Mouse (Mus musculus) CH12.LX (cell line): ENCODE results near the gene Zbtb4. TPM values are rescaled to one million over a fixed set of nuclear protein-coding genes. Genes with fewer than 3 reads are reported as not detected.

ENCODE experiments used
- DNase-seq: peaks from one replicate; pipeline ENCODE4 v3.0.0-alpha.2; 2013; ENCODE audit errors: extremely low read depth
- H3K27ac ChIP-seq: 2 replicates; pipeline ENCODE4 v1.5.1; 2012; ENCODE audit warnings: low read depth, mild to moderate bottlenecking, control low read depth, moderate library complexity; ENCODE audit not compliant: insufficient read depth
- H3K27me3 ChIP-seq: replicated peaks from 2 replicates; pipeline ENCODE3; 2012; ENCODE audit warnings: inconsistent platforms
- H3K36me3 ChIP-seq, 2 experiments: replicated peaks in 1 of 2; 2 replicates each; pipeline versions ENCODE3 to v1.6.1; 2012; ENCODE audit warnings: inconsistent platforms in 1 of 2, low read length in 1 of 2, mild to moderate bottlenecking in 1 of 2, mixed read lengths in 1 of 2, moderate library complexity in 1 of 2; ENCODE audit not compliant: control insufficient read depth in 1 of 2, insufficient read depth in 1 of 2
- H3K4me1 ChIP-seq, 2 experiments: 2 replicates each; pipeline ENCODE4 v1.6.1; 2012; ENCODE audit warnings: inconsistent platforms in 1 of 2, moderate library complexity in 1 of 2; ENCODE audit not compliant: insufficient read depth in 2 of 2, control insufficient read depth in 1 of 2
- H3K4me2 ChIP-seq: 2 replicates; pipeline ENCODE4 v1.6.1; 2012; ENCODE audit warnings: low read depth, mild to moderate bottlenecking, control low read depth; ENCODE audit not compliant: poor library complexity, insufficient read depth, severe bottlenecking
- H3K4me3 ChIP-seq, 3 experiments: fragments of 150-350 bp in 1 of 3; sonication (generic) in 1 of 3; replicated peaks in 1 of 3; 2 replicates each; pipeline versions ENCODE3 to v1.5.1; 2011 to 2012; ENCODE audit warnings: low read depth in 2 of 3, low read length in 2 of 3, mild to moderate bottlenecking in 2 of 3, moderate library complexity in 2 of 3, control low read depth in 1 of 3, improper control_type of control experiment in 1 of 3, inconsistent platforms in 1 of 3, mixed read lengths in 1 of 3; ENCODE audit not compliant: poor library complexity in 1 of 3
- H3K79me2 ChIP-seq: replicated peaks from 2 replicates; pipeline ENCODE4 v1.6.1; 2012; ENCODE audit warnings: mild to moderate bottlenecking, moderate library complexity; ENCODE audit not compliant: control insufficient read depth, poor library complexity, insufficient read depth, severe bottlenecking; ENCODE audit errors: extremely low read depth
- H3K9ac ChIP-seq: 2 replicates; pipeline ENCODE4 v1.6.1; 2012; ENCODE audit warnings: low read depth, mild to moderate bottlenecking, control low read depth, moderate library complexity; ENCODE audit not compliant: insufficient read depth
- H3K9me3 ChIP-seq: replicated peaks from 2 replicates; pipeline ENCODE3; 2012; ENCODE audit warnings: low read length, inconsistent platforms, mixed read lengths
- BHLHE40 ChIP-seq: IDR thresholded peaks from 2 replicates; pipeline ENCODE4 v1.6.1; 2011; ENCODE audit warnings: mild to moderate bottlenecking, low read depth, low read length, improper control_type of control experiment
- CHD1 ChIP-seq: IDR thresholded peaks from 2 replicates; pipeline ENCODE4 v1.6.1; 2012; ENCODE audit warnings: low read depth, low read length, improper control_type of control experiment, inconsistent platforms
- CHD2 ChIP-seq: IDR thresholded peaks from 2 replicates; pipeline ENCODE4 v1.6.1; 2011; ENCODE audit warnings: low read length, improper control_type of control experiment
- CTCF ChIP-seq, 2 experiments: IDR thresholded peaks in 1 of 2; conservative IDR thresholded peaks in 1 of 2; 2 replicates each; pipeline ENCODE4 v1.5.1; 2011 to 2012; ENCODE audit warnings: low read depth in 2 of 2, low read length in 2 of 2, improper control_type of control experiment in 1 of 2, inconsistent platforms in 1 of 2, mild to moderate bottlenecking in 1 of 2, moderate library complexity in 1 of 2
- E2F4 ChIP-seq: IDR thresholded peaks from 2 replicates; pipeline ENCODE4 v1.6.1; 2011; ENCODE audit warnings: low read depth, low read length, improper control_type of control experiment; ENCODE audit not compliant: insufficient replicate concordance
- ETS1 ChIP-seq: conservative IDR thresholded peaks from 2 replicates; pipeline ENCODE4 v1.6.1; 2012; ENCODE audit warnings: low read depth, mild to moderate bottlenecking, inconsistent platforms, low read length, improper control_type of control experiment, moderate library complexity
- HCFC1 ChIP-seq: IDR thresholded peaks from 2 replicates; pipeline ENCODE4 v1.6.1; 2012; ENCODE audit warnings: low read depth, mild to moderate bottlenecking, inconsistent platforms, low read length, improper control_type of control experiment
- IRF4 ChIP-seq: IDR thresholded peaks from 2 replicates; pipeline ENCODE4 v1.6.1; 2014; ENCODE audit warnings: low read depth, mild to moderate bottlenecking, inconsistent platforms, low read length, improper control_type of control experiment
- JUND ChIP-seq: conservative IDR thresholded peaks from 2 replicates; pipeline ENCODE4 v1.6.1; 2011; ENCODE audit warnings: low read depth, low read length, improper control_type of control experiment
- MAX ChIP-seq: IDR thresholded peaks from 2 replicates; pipeline ENCODE4 v1.6.1; 2011; ENCODE audit warnings: low read length, improper control_type of control experiment
- MEF2A ChIP-seq: IDR thresholded peaks from 2 replicates; pipeline ENCODE4 v1.6.1; 2014; ENCODE audit warnings: low read depth, mild to moderate bottlenecking, inconsistent platforms, low read length, improper control_type of control experiment, borderline replicate concordance
- MXI1 ChIP-seq: IDR thresholded peaks from 2 replicates; pipeline ENCODE4 v1.6.1; 2011; ENCODE audit warnings: mild to moderate bottlenecking, low read depth, low read length, improper control_type of control experiment
- NELFE ChIP-seq: IDR thresholded peaks from 2 replicates; pipeline ENCODE4 v1.6.1; 2011; ENCODE audit warnings: low read depth, low read length, improper control_type of control experiment
- NRF1 ChIP-seq: IDR thresholded peaks from 2 replicates; pipeline ENCODE4 v1.6.1; 2014; ENCODE audit warnings: low read depth, mild to moderate bottlenecking, inconsistent platforms, low read length, improper control_type of control experiment, moderate library complexity
- POLR2AphosphoS2 ChIP-seq: IDR thresholded peaks from 2 replicates; pipeline ENCODE4 v1.6.1; 2011; ENCODE audit warnings: low read depth, low read length, improper control_type of control experiment
- RAD21 ChIP-seq: IDR thresholded peaks from 2 replicates; pipeline ENCODE4 v1.6.1; 2011; ENCODE audit warnings: low read depth, mild to moderate bottlenecking, low read length, improper control_type of control experiment, moderate library complexity
- SMC3 ChIP-seq: IDR thresholded peaks from 2 replicates; pipeline ENCODE4 v1.6.1; 2011; ENCODE audit warnings: low read depth, low read length, improper control_type of control experiment
- TCF12 ChIP-seq: IDR thresholded peaks from 2 replicates; pipeline ENCODE4 v1.6.1; 2014; ENCODE audit warnings: low read depth, mild to moderate bottlenecking, inconsistent platforms, low read length, improper control_type of control experiment
- UBTF ChIP-seq: IDR thresholded peaks from 2 replicates; pipeline ENCODE4 v1.6.1; 2012; ENCODE audit warnings: low read depth, mild to moderate bottlenecking, inconsistent platforms, low read length, improper control_type of control experiment, moderate library complexity
- USF2 ChIP-seq: conservative IDR thresholded peaks from 2 replicates; pipeline ENCODE4 v1.6.1; 2011; ENCODE audit warnings: low read depth, low read length, improper control_type of control experiment
- ZMIZ1 ChIP-seq: IDR thresholded peaks from 2 replicates; pipeline ENCODE4 v1.6.1; 2012; ENCODE audit warnings: low read depth, mild to moderate bottlenecking, inconsistent platforms, low read length, improper control_type of control experiment
- ZNF384 ChIP-seq: IDR thresholded peaks from 2 replicates; pipeline ENCODE4 v1.6.1; 2012; ENCODE audit warnings: low read depth, low read length, improper control_type of control experiment, inconsistent platforms
- dilution Hi-C: fragments of 300-500 bp; cut with MboI; formaldehyde crosslinking; loops from 2 replicates; pipeline ENCODE4 v1.14.3; 2020; ENCODE audit warnings: low sequenced_read_pairs; ENCODE audit not compliant: extremely low pct_unique_long_range_greater_than_20kb, extremely low pct_ligation_motif_present
- in situ Hi-C: fragments of 300-500 bp; cut with MboI; formaldehyde crosslinking; loops from 3 replicates; pipeline ENCODE4 v1.14.3; 2019; ENCODE audit warnings: low sequenced_read_pairs, low pct_ligation_motif_present, low pct_unique_long_range_greater_than_20kb, mixed read lengths
- polyA plus RNA-seq: library from polyadenylated mRNA; unstranded; fragments of >175 nt; gene quantifications from 2 replicates; pipeline ENCODE4 v1.2.1, GENCODE M21; 2012; ENCODE audit warnings: low read depth; ENCODE audit not compliant: insufficient read length
- total RNA-seq, 2 experiments: library from RNA; depleted of rRNA; stranded (reverse); fragments of 300-350 nt in 1 of 2; fragments of >200 nt in 1 of 2; gene quantifications; 2 replicates each; pipeline ENCODE4 v1.2.3; 2012 to 2014

Zbtb4 gene
- total and polyA plus RNA-seq, 3 experiments: 0.75 to 3.4 (median 2.3) TPM

DNA sequence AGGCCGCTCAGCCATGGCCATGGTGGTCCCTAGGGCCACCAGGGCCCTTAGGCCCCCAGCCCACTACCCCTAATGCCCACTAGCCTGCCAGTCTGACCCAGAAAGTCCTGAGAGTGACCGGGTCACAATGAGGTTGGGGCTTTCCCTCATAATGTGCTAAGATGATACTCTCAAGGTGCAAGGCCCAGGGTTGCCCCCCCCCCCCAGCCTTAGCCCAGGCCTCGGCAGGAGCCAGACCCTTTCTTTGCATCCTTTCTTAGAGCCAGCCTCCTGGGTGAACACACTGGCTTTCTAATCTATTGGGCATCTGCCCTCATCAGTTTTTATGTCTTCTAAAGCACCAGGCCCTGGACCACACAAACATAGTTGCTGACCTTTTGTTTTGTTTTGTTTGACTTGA lies 56.4 kb downstream of the Zbtb4 start, which contains the start of gene Spem1:
TSS of gene Spem1 (minus strand) at position 101 of the 400 bp plus-strand sequence.
- no peak within 1 kb of the TSS for H3K9ac ChIP-seq
- H3K4me3 ChIP-seq: no peak within 1 kb of the TSS
- H3K9me3 ChIP-seq: peaks cover 8% of the 10 kb centered on the region
- peaks cover 45% of the 10 kb centered on the region for H3K27me3 ChIP-seq
- no peak within 1 kb of the TSS for H3K4me2 ChIP-seq
- H3K79me2 ChIP-seq: no peaks in the 10 kb centered on the region
- TF ChIP-seq MEF2A: no peak
- no peak for TF ChIP-seq MXI1
- no peak for TF ChIP-seq ZNF384
- TF ChIP-seq IRF4: no peak
- TF ChIP-seq TCF12: no peak
- TF ChIP-seq POLR2AphosphoS2: no peak
- no peak for TF ChIP-seq UBTF
- no peak for TF ChIP-seq NELFE
- TF ChIP-seq MAX: no peak
- no peak for TF ChIP-seq USF2
- TF ChIP-seq E2F4: no peak
- no peak for TF ChIP-seq JUND
- TF ChIP-seq HCFC1: no peak
- TF ChIP-seq ZMIZ1: no peak
- no peak for TF ChIP-seq ETS1
- TF ChIP-seq CHD2: no peak
- H3K4me1 ChIP-seq: peaks cover 0 to 3% of the 10 kb centered on the region in 2 experiments; a peak in 1 of 4 replicates
- dilution Hi-C loops: no loop called here
- DNase-seq: no peak
- peaks cover 0 to 3% of the 10 kb centered on the region in 2 experiments for H3K36me3 ChIP-seq
- in situ Hi-C loops: no loop called here
- H3K27ac ChIP-seq: no peak within 1 kb of the TSS

DNA sequence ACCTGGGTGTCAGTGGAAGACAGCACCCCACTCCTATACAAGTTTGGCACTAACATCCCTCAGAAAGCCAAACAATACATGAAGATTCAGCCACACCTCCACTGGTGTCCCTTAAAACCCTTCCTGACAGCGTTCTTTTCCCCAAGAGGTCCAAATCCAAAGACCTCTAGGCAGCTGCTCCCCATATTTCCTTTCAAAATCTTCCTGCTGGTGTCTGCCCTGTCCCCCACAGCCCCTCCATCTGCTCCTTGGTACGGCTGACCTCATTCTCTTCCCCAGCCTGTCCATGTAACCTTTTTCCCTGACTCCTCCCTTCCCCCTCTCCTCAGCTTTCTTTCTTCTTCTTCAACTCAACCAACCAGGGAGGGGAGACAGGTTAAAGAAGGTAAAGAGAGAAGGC lies 57.7 kb downstream of the Zbtb4 start:
- H3K9ac ChIP-seq: no peak overlapping the region
- H3K4me2 ChIP-seq: no peak overlapping the region
- H3K9me3 ChIP-seq: peaks cover 10% of the 10 kb centered on the region
- H3K79me2 ChIP-seq: no peaks in the 10 kb centered on the region
- H3K4me1 ChIP-seq: peaks cover 0 to 3% of the 10 kb centered on the region in 2 experiments; a peak in 1 of 4 replicates
- in situ Hi-C loops (no loop called here), dilution Hi-C loops (no loop called here)
- TF ChIP-seq RAD21 (no peak), CTCF (conservative IDR thresholded peaks at IDR 0.05 in 1 of 2, IDR thresholded peaks at IDR 0.05 in 1 of 2; ENCODE audit: low read depth in 2 of 2, low read length in 2 of 2) (no peak), BHLHE40 (no peak), NELFE (no peak), CHD1 (no peak), NRF1 (no peak), SMC3 (no peak)
- peaks cover 33% of the 10 kb centered on the region for H3K27me3 ChIP-seq
- no peak overlapping the region for H3K4me3 ChIP-seq
- DNase-seq: no peak
- peaks cover 0 to 3% of the 10 kb centered on the region in 2 experiments for H3K36me3 ChIP-seq
- no peak overlapping the region for H3K27ac ChIP-seq
